Mouse (Mus musculus) forebrain, embryonic 14.5 days (tissue): Measurements from ENCODE around the gene C1rl. TPM values are rescaled to one million over a fixed set of nuclear protein-coding genes. Genes with fewer than 3 reads are reported as not detected.

Experiments
- ATAC-seq: fragments of 200-750 bp; cut with Nextera tagmentation; 2 replicates; pipeline ENCODE4 v1.8.0; 2017; ENCODE audit warnings: mild to moderate bottlenecking, moderate library complexity
- DNase-seq: peaks from one replicate; pipeline ENCODE4 v3.0.0-alpha.2; 2015; ENCODE audit warnings: low spot score
- H3K27ac ChIP-seq: fragments of 300-500 bp; sonication (generic); 2 replicates; pipeline ENCODE4 v1.5.1; 2014; ENCODE audit warnings: low read depth, mild to moderate bottlenecking, control low read depth, low read length, moderate library complexity
- H3K27me3 ChIP-seq: fragments of 300-500 bp; sonication (generic); replicated peaks from 2 replicates; pipeline ENCODE4 v1.6.1; 2014; ENCODE audit warnings: low read length, control low read depth, mixed read lengths; ENCODE audit not compliant: control insufficient read depth, insufficient read depth
- H3K36me3 ChIP-seq: fragments of 300-500 bp; sonication (generic); 2 replicates; pipeline ENCODE4 v1.6.1; 2014; ENCODE audit warnings: low read length, control low read depth; ENCODE audit not compliant: control insufficient read depth, insufficient read depth
- H3K4me1 ChIP-seq: fragments of 300-500 bp; sonication (generic); 2 replicates; pipeline ENCODE4 v1.6.1; 2014; ENCODE audit warnings: antibody characterized with exemption, low read length, control low read depth; ENCODE audit not compliant: control insufficient read depth, insufficient read depth
- H3K4me2 ChIP-seq: fragments of 300-500 bp; sonication (generic); 2 replicates; pipeline ENCODE4 v1.6.1; 2014; ENCODE audit warnings: mild to moderate bottlenecking, control low read depth, low read length
- H3K4me3 ChIP-seq: fragments of 300-500 bp; sonication (generic); 2 replicates; pipeline ENCODE4 v1.5.1; 2014; ENCODE audit warnings: low read depth, low read length, control low read depth
- H3K9ac ChIP-seq: fragments of 300-500 bp; sonication (generic); 2 replicates; pipeline ENCODE4 v1.6.1; 2014; ENCODE audit warnings: mild to moderate bottlenecking, low read length, control low read depth, moderate library complexity
- H3K9me3 ChIP-seq: fragments of 300-500 bp; sonication (generic); replicated peaks from 2 replicates; pipeline ENCODE4 v1.6.1; 2016; ENCODE audit warnings: low read length, control low read depth, mixed read lengths; ENCODE audit not compliant: control insufficient read depth
- WGBS: fragments of 180-500 bp; shearing (Covaris S2); extraction: QIAGEN DNeasy Blood & Tissue Kit; methylation state at CpG from one replicate; pipeline ENCODE4 v1.1.7; 2014; 5-methylcytosine and 5-hydroxymethylcytosine counted together
- polyA plus RNA-seq: library from polyadenylated mRNA; unstranded; fragments of >200 nt; fragmentation: Nextera tagmentation; extraction: Ambion mirVana; gene quantifications from 2 replicates; pipeline ENCODE4 v1.2.1, GENCODE M21; 2014

The C1rl gene
- polyA plus RNA-seq, 1 experiment from 2014 or later, result 0.17 TPM

GRCm38 (mm10) chr6:124488952-124489351 is 4.0 kb upstream of the C1rl start:
- H3K4me3 ChIP-seq, result no peak overlapping the region
- no peaks in the 10 kb centered on the region for H3K36me3 ChIP-seq
- H3K27ac ChIP-seq, result no peak overlapping the region
- H3K4me1 ChIP-seq, result no peaks in the 10 kb centered on the region
- H3K27me3 ChIP-seq, result no peaks in the 10 kb centered on the region
- no peaks in the 10 kb centered on the region for H3K9me3 ChIP-seq
- no peak for DNase-seq
- no peak overlapping the region for H3K9ac ChIP-seq
- 88% methylated on average over 4 of the region's 4 CpGs for WGBS
- no peak for ATAC-seq
- no peak overlapping the region for H3K4me2 ChIP-seq

GRCm38 (mm10) chr6:124491427-124491826 is 1.5 kb upstream of the C1rl start:
- Histone ChIP-seq H3K36me3 (no peaks in the 10 kb centered on the region), H3K9ac (no peak overlapping the region), H3K27ac (no peak overlapping the region), H3K4me3 (no peak overlapping the region), H3K4me1 (no peaks in the 10 kb centered on the region), H3K4me2 (no peak overlapping the region), H3K9me3 (no peaks in the 10 kb centered on the region), H3K27me3 (no peaks in the 10 kb centered on the region)
- DNase-seq, result no peak
- no peak for ATAC-seq
- 72% methylated on average over 6 of the region's 6 CpGs for WGBS

GRCm38 (mm10) chr6:124493886-124494285 is 973 bp downstream of the C1rl start:
- Histone ChIP-seq H3K27me3 (no peaks in the 10 kb centered on the region), H3K4me3 (no peak overlapping the region), H3K4me1 (no peaks in the 10 kb centered on the region), H3K4me2 (no peak overlapping the region), H3K36me3 (no peaks in the 10 kb centered on the region), H3K9ac (no peak overlapping the region), H3K27ac (no peak overlapping the region), H3K9me3 (no peaks in the 10 kb centered on the region)
- ATAC-seq (no peak), DNase-seq (no peak)
- WGBS, result 88% methylated on average over 5 of the region's 5 CpGs

GRCm38 (mm10) chr6:124496054-124496453 is 3.1 kb downstream of the C1rl start:
- no peak overlapping the region for H3K27ac ChIP-seq
- ATAC-seq, result no peak
- no peak overlapping the region for H3K4me3 ChIP-seq
- no peak overlapping the region for H3K9ac ChIP-seq
- no peaks in the 10 kb centered on the region for H3K4me1 ChIP-seq
- no peaks in the 10 kb centered on the region for H3K36me3 ChIP-seq
- WGBS, result 94% methylated on average over 5 of the region's 5 CpGs
- H3K27me3 ChIP-seq, result no peaks in the 10 kb centered on the region
- DNase-seq, result no peak
- no peak overlapping the region for H3K4me2 ChIP-seq
- H3K9me3 ChIP-seq, result no peaks in the 10 kb centered on the region

- H3K9ac ChIP-seq, result no peak overlapping the region
- no peak overlapping the region for H3K27ac ChIP-seq
- WGBS, result 48% methylated on average over 10 of the region's 10 CpGs
- no peak overlapping the region for H3K4me2 ChIP-seq
- H3K36me3 ChIP-seq, result no peaks in the 10 kb centered on the region
- ATAC-seq (no peak), DNase-seq (no peak)
- H3K4me3 ChIP-seq, result no peak overlapping the region
- no peaks in the 10 kb centered on the region for H3K27me3 ChIP-seq
- H3K4me1 ChIP-seq, result no peaks in the 10 kb centered on the region
- H3K9me3 ChIP-seq, result no peaks in the 10 kb centered on the region
Measured at GRCm38 (mm10) chr6:124499914-124500566, 7.1 kb downstream of the C1rl start.

GRCm38 (mm10) chr6:124501473-124501872 is 8.6 kb downstream of the C1rl start:
- Histone ChIP-seq H3K9me3 (no peaks in the 10 kb centered on the region), H3K27me3 (no peaks in the 10 kb centered on the region), H3K4me1 (no peaks in the 10 kb centered on the region), H3K27ac (no peak overlapping the region), H3K4me3 (no peak overlapping the region), H3K9ac (no peak overlapping the region), H3K36me3 (no peaks in the 10 kb centered on the region), H3K4me2 (no peak overlapping the region)
- DNase-seq (no peak), ATAC-seq (no peak)
- 77% methylated on average over 4 of the region's 4 CpGs for WGBS

- H3K9ac ChIP-seq, result no peak overlapping the region
- no peak for ATAC-seq
Measured at GRCm38 (mm10) chr6:124502021-124502420, 9.1 kb downstream of the C1rl start.

GRCm38 (mm10) chr6:124505028-124505427 is 12.1 kb downstream of the C1rl start:
- H3K4me1 ChIP-seq, result no peaks in the 10 kb centered on the region
- ATAC-seq, result no peak
- 87% methylated on average over 4 of the region's 4 CpGs for WGBS
- no peak for DNase-seq
- no peaks in the 10 kb centered on the region for H3K36me3 ChIP-seq
- H3K27me3 ChIP-seq, result no peaks in the 10 kb centered on the region
- H3K4me2 ChIP-seq, result no peak overlapping the region
- H3K9ac ChIP-seq, result no peak overlapping the region
- H3K9me3 ChIP-seq, result no peaks in the 10 kb centered on the region
- H3K4me3 ChIP-seq, result no peak overlapping the region
- no peak overlapping the region for H3K27ac ChIP-seq

More at GRCm38 (mm10) chr6:124502021-124502420, 9.1 kb downstream of the C1rl start:
- no peak for DNase-seq
- Histone ChIP-seq H3K4me3 (no peak overlapping the region), H3K9me3 (no peaks in the 10 kb centered on the region), H3K4me1 (no peaks in the 10 kb centered on the region), H3K27me3 (no peaks in the 10 kb centered on the region), H3K4me2 (no peak overlapping the region), H3K27ac (no peak overlapping the region), H3K36me3 (no peaks in the 10 kb centered on the region)
- 87% methylated on average over 5 of the region's 5 CpGs for WGBS

- H3K4me1 ChIP-seq, result no peaks in the 10 kb centered on the region
- no peak for ATAC-seq
- H3K27ac ChIP-seq, result no peak overlapping the region
- H3K4me2 ChIP-seq, result no peak overlapping the region
- no peak for DNase-seq
- H3K9me3 ChIP-seq, result no peaks in the 10 kb centered on the region
- H3K36me3 ChIP-seq, result no peaks in the 10 kb centered on the region
- no peaks in the 10 kb centered on the region for H3K27me3 ChIP-seq
- no peak overlapping the region for H3K9ac ChIP-seq
- 85% methylated on average over 6 of the region's 6 CpGs for WGBS
- H3K4me3 ChIP-seq, result no peak overlapping the region
Measured at GRCm38 (mm10) chr6:124506991-124507390, 14.1 kb downstream of the C1rl start.
